Mouse (Mus musculus) stomach, postnatal 0 days (tissue): ENCODE measurements around the gene Actr6. TPM values are rescaled to one million over a fixed set of nuclear protein-coding genes. Genes with fewer than 3 reads are reported as not detected.

Experiments used
- ATAC-seq: fragments of 200-750 bp; cut with Nextera tagmentation; 2 replicates; pipeline ENCODE4 v1.8.0; 2017; ENCODE audit not compliant: low FRiP score, low TSS enrichment
- DNase-seq: peaks from one replicate; pipeline ENCODE4 v3.0.0-alpha.2; 2016; ENCODE audit warnings: low spot score
- H3K27ac ChIP-seq: fragments of 300-500 bp; sonication (generic); replicated peaks from 2 replicates; pipeline ENCODE4 v1.5.1; 2014; ENCODE audit warnings: mild to moderate bottlenecking, control low read depth
- H3K27me3 ChIP-seq: fragments of 300-500 bp; sonication (generic); 2 replicates; pipeline ENCODE4 v1.6.1; 2014; ENCODE audit warnings: low read length; ENCODE audit not compliant: control insufficient read depth, insufficient read depth
- H3K36me3 ChIP-seq: fragments of 300-500 bp; sonication (generic); 2 replicates; pipeline ENCODE4 v1.6.1; 2014; ENCODE audit warnings: low read length, mixed read lengths; ENCODE audit not compliant: control insufficient read depth, insufficient read depth
- H3K4me1 ChIP-seq: fragments of 300-500 bp; sonication (generic); replicated peaks from 2 replicates; pipeline ENCODE4 v1.6.1; 2014; ENCODE audit warnings: antibody characterized with exemption; ENCODE audit not compliant: control insufficient read depth, insufficient read depth
- H3K4me2 ChIP-seq: fragments of 300-500 bp; sonication (generic); replicated peaks from 2 replicates; pipeline ENCODE4 v1.6.1; 2014; ENCODE audit warnings: low read depth, mild to moderate bottlenecking, control low read depth, moderate library complexity
- H3K4me3 ChIP-seq: fragments of 300-500 bp; sonication (generic); 2 replicates; pipeline ENCODE4 v1.5.1; 2014; ENCODE audit warnings: low read depth, low read length, control low read depth
- H3K9ac ChIP-seq: fragments of 300-500 bp; sonication (generic); 2 replicates; pipeline ENCODE4 v1.6.1; 2014; ENCODE audit warnings: mild to moderate bottlenecking, low read length, control low read depth, mixed read lengths
- H3K9me3 ChIP-seq: fragments of 300-500 bp; sonication (generic); 2 replicates; pipeline ENCODE4 v1.6.1; 2016; ENCODE audit warnings: low read length; ENCODE audit not compliant: control insufficient read depth
- CTCF ChIP-seq: IDR thresholded peaks from 2 replicates; pipeline ENCODE4 v1.5.1; 2016; ENCODE audit warnings: antibody characterized with exemption, low read depth, mild to moderate bottlenecking, moderate library complexity
- EP300 ChIP-seq: optimal IDR thresholded peaks from 2 replicates; pipeline ENCODE3; 2016; ENCODE audit warnings: antibody characterized with exemption
- WGBS: fragments of 180-500 bp; shearing (Covaris S2); extraction: QIAGEN DNeasy Blood & Tissue Kit; methylation state at CpG from one replicate; pipeline ENCODE4 v1.1.7; 2014; 5-methylcytosine and 5-hydroxymethylcytosine counted together
- polyA plus RNA-seq: library from polyadenylated mRNA; unstranded; fragments of >200 nt; fragmentation: Nextera tagmentation; extraction: Ambion mirVana; gene quantifications from 2 replicates; pipeline ENCODE4 v1.2.1, GENCODE M21; 2015

The Actr6 gene
- polyA plus RNA-seq, 1 experiment from 2014 or later = 17.1 TPM

DNA sequence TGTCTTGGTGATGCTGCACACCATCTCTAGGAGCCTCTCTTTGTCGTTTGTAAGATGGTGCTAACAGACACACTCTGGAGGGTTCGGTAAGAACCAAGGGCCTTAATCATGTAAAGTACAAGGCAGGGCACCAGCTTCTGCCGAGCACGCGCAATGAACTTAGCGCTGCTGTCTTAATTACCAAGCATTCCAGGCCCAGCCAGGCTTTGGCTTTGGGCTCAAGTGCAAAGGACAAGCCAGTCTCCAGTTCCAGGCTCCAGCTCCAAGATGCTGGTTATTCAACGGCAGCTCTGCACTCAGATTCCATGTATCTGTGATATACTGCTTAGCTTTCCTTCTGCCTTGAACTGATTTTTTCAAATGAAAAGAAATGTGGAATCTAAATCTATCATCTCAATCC, 64.5 kb downstream of the Actr6 start:
- Histone ChIP-seq H3K27ac (no peak overlapping the region), H3K4me1 (no peaks in the 10 kb centered on the region), H3K4me3 (no peak overlapping the region), H3K9me3 (no peaks in the 10 kb centered on the region), H3K4me2 (no peak overlapping the region), H3K27me3 (no peaks in the 10 kb centered on the region), H3K36me3 (peaks cover 5% of the 10 kb centered on the region; the same call in 1 of the 2 replicates), H3K9ac (no peak overlapping the region)
- no peak for ATAC-seq
- WGBS = 87% methylated on average over 7 of the region's 7 CpGs
- TF ChIP-seq CTCF (no peak), EP300 (no peak)
- no peak for DNase-seq

DNA sequence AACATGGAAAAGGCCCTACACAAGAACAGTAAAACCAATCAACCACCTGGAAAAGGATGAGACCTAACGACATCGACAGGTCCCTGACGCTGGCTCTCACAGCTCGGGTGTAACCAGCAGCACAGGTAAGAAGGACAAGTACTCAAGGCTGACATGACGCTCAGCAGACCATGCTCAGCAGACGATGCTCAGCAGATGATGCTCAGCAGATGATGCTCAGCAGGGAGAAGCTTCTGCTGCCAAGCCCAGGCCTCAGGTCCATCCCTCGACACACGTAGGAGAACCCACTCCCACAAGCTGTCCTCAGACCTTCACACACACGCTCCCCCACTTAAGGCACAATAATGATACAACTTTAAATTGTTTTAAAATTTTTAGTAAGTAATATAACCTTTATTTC, 66.4 kb downstream of the Actr6 start:
- 94% methylated on average over 9 of the region's 9 CpGs for WGBS
- H3K4me3 ChIP-seq = no peak overlapping the region
- H3K9me3 ChIP-seq = no peaks in the 10 kb centered on the region
- ATAC-seq = no peak
- H3K27ac ChIP-seq = no peak overlapping the region
- H3K9ac ChIP-seq = no peak overlapping the region
- TF ChIP-seq CTCF (no peak), EP300 (no peak)
- no peak for DNase-seq
- no peaks in the 10 kb centered on the region for H3K27me3 ChIP-seq
- no peaks in the 10 kb centered on the region for H3K4me1 ChIP-seq
- H3K4me2 ChIP-seq = no peak overlapping the region
- H3K36me3 ChIP-seq = peaks cover 5% of the 10 kb centered on the region; the same call in 1 of the 2 replicates

DNA sequence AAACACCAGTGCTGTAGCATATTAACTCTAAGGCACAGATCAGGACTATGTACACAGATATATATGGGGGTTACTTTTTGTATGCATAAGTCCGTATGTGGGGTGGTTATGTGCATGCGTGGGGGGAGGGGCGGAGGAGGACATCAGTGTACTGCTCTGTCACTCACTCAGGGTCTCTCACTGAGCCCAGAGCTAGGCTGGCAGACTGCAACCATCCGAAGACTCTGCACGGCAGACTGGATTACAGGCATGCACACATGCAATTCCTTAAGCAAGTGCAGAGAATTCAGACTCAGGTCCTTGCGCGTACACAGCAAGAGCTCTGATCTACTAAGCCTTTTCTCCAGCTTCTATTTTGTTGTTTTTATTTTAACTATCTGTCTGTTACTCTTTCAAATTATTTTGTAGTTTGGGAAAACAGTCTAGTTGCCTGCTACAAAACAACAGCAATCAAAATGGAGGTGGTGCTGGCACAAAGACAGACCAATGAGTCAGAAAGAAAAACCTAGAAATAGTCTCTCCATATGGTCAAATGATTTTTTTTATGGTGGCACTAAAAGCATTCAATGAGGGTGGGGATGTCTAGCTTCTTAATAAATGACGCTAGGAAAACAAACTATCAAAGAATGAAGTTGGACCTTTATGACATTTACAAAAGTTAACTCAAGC, 67.0 kb downstream of the Actr6 start:
- no peak overlapping the region for H3K9ac ChIP-seq
- ATAC-seq (no peak), DNase-seq (no peak)
- H3K36me3 ChIP-seq = peaks cover 5% of the 10 kb centered on the region; the same call in 1 of the 2 replicates
- WGBS = 87% methylated on average over 8 of the region's 8 CpGs
- no peak overlapping the region for H3K27ac ChIP-seq
- no peaks in the 10 kb centered on the region for H3K27me3 ChIP-seq
- H3K4me3 ChIP-seq = no peak overlapping the region
- H3K9me3 ChIP-seq = no peaks in the 10 kb centered on the region
- TF ChIP-seq EP300 = no peak
- no peak for TF ChIP-seq CTCF
- H3K4me1 ChIP-seq = no peaks in the 10 kb centered on the region
- no peak overlapping the region for H3K4me2 ChIP-seq

Other genes with a start within 250 kb of the Actr6 start
- 10.5 and 11.5 TPM in 2 replicates for gene Nr1h4, start 198.7 kb downstream of the Actr6 start, polyA plus RNA-seq
- 0.02 TPM in 1 of 2 replicates, not detected in the other for gene Slc17a8, start 111.0 kb downstream of the Actr6 start, polyA plus RNA-seq
- 5.0 and 5.3 TPM in 2 replicates for gene Scyl2, start 46.0 kb downstream of the Actr6 start, polyA plus RNA-seq
- 13.3 TPM in 2 replicates for gene Uhrf1bp1l, start 12.7 kb upstream of the Actr6 start, polyA plus RNA-seq
- gene Anks1b, start 141.2 kb upstream of the Actr6 start, polyA plus RNA-seq = 1.8 and 1.9 TPM in 2 replicates